Mouse (Mus musculus) lung, postnatal 0 days (tissue): ENCODE results near the gene Ly6g6d.
A peak's percentile ranks its signal among the peaks of the same experiment; 100 is the strongest.

Experiments
- CTCF ChIP-seq: IDR thresholded peaks from 2 replicates; pipeline ENCODE4 v1.5.1; 2016; ENCODE audit warnings: antibody characterized with exemption, mild to moderate bottlenecking
- EP300 ChIP-seq: IDR thresholded peaks from 2 replicates; pipeline ENCODE4 v1.6.1; 2016; ENCODE audit warnings: antibody characterized with exemption, mild to moderate bottlenecking, control low read depth

DNA sequence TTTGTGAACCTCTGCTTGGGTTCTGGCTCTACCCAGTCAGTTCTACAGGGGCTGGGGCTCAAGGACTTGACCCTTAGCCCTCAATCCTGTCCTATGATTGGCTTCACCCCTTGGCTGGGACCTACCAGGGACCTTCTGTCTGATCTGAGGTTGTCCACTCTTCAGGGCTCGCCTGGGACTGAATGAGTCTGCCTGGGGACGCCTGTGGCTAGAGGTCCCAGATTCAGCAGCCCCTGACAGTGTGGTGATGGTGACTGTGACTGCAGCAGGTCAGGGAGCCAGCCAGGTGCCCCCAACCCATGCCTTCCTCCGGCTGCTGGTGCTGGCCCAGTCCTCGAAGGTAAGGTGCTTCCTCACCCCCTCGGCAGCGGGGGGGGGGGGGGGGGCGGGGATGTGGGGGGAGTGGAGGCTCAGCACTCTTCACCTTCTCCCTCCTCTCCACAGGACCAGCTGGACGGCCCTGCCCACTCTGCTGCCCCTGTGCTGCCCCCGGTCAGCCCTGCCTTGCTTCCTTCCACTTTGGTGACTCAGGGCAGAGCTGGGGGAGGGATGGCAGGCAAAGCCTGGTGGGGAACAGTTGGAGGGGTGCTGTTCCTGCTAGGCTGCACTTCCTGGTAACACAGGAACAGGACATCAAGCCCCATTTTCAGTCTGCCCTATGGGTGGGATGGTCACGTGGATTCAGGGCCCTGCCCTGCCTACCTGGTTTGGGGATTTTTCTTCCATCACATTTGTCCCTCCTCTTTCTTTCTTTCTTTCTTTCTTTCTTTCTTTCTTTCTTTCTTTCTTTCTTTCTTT lies 53.0 kb downstream of the Ly6g6d start:
- TF ChIP-seq CTCF = no peak
- TF ChIP-seq EP300 = 0 out of 2 replicates have a peak, but pooled peaks have one; percentile 11
